Comparison of ENCODE assay signal across 13 mouse cellular contexts in the genomic region with DNA sequence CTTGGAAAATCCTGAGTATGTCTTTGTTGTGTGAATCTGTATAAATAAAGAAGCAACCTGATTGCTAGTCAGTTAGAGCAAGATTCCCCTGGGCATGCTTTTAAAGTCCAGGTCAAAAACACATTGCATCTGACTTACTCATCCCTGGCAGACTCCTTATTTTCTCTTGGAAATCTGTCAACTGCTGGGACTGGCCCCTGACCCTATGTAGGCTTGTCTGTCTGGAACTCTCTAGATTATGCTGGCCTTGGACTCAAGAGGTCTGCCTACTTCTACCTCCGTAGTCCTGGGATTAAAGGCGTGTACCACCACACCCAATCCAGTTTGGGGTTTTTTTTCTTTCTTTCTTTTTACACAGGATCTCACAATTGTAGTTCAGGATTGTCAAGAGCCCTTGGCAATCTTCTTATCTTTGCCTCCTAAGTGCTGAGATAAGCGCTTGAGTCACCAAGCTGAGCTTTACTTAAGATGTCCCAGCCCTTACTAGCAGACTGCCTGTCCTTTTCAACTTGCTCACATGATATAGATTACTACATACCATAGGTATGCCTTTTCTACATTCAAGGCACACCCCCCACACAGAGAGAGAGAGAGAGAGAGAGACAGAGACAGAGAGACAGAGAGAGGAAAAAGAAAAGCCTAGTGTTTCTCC. TPM values are rescaled to one million over a fixed set of nuclear protein-coding genes. Genes with fewer than 3 reads are reported as not detected.
DNase-seq lines count a peak whose midpoint lies in the region; ATAC-seq and TF ChIP-seq lines count a peak whose summit lies in the region.
"Had no signal": no experiment of that assay in that cellular context is flagged by ENCODE, and none has a peak within 500 bp of the region (broad histone marks: within the 10 kb centered on the region; RNA-seq: fewer than 3 reads in every experiment).

No protein-coding gene starts in this region.

- no peak for TF ChIP-seq POLR2A in MEL (IDR thresholded peaks at IDR 0.05; ENCODE audit: control insufficient read depth in 1 of 2, insufficient read depth in 1 of 2, low read depth in 1 of 2, low read length in 2 of 2, poor library complexity in 1 of 2)
- no peak for TF ChIP-seq POLR2A in embryonic fibroblast, embryonic 13.5 days (IDR thresholded peaks at IDR 0.05; ENCODE audit: low read depth, low read length)

- H3K4me3 ChIP-seq in heart, embryonic 16.5 days (ENCODE audit: low read length) = no peak overlapping the region
- H3K4me3 ChIP-seq in MEL (ENCODE audit: control insufficient read depth in 1 of 2, insufficient read depth in 1 of 2, low read depth in 2 of 2, low read length in 2 of 2) = no peak overlapping the region
- H3K4me3 ChIP-seq in embryonic fibroblast, embryonic 13.5 days (ENCODE audit: insufficient read depth, low read length) = no peak overlapping the region
- H3K4me3 ChIP-seq: liver, embryonic 13.5 days; midbrain, embryonic 12.5 days had no signal

- H3K27me3 ChIP-seq in heart, embryonic 16.5 days (ENCODE audit: control insufficient read depth, insufficient read depth, low read length) = no peaks in the 10 kb centered on the region
- no peaks in the 10 kb centered on the region for H3K27me3 ChIP-seq in MEL (ENCODE audit: control insufficient read depth in 1 of 2, insufficient read depth in 2 of 2, low read length in 2 of 2)
- H3K27me3 ChIP-seq: liver, embryonic 13.5 days; midbrain, embryonic 12.5 days had no signal

- H3K4me1 ChIP-seq in heart, embryonic 16.5 days (ENCODE audit: control insufficient read depth, insufficient read depth, low read length) = peaks cover 11% of the 10 kb centered on the region
- peaks cover 0 to 2% of the 10 kb centered on the region in 2 experiments; a peak in 1 of 4 replicates for H3K4me1 ChIP-seq in MEL (ENCODE audit: control insufficient read depth in 1 of 2, insufficient read depth in 2 of 2, low read length in 2 of 2)
- peaks cover 13% of the 10 kb centered on the region; the same call in 1 of the 2 replicates for H3K4me1 ChIP-seq in embryonic fibroblast, embryonic 13.5 days (ENCODE audit: control insufficient read depth, insufficient read depth, low read length)
- H3K4me1 ChIP-seq: liver, embryonic 13.5 days; midbrain, embryonic 12.5 days had no signal

- no peak overlapping the region for H3K27ac ChIP-seq in heart, embryonic 16.5 days (ENCODE audit: low read length)
- H3K27ac ChIP-seq in MEL (ENCODE audit: control insufficient read depth, low read depth, low read length) = no peak overlapping the region
- H3K27ac ChIP-seq in embryonic fibroblast, embryonic 13.5 days (ENCODE audit: insufficient read depth, low read length) = peak overlapping the region; percentile 23
- H3K27ac ChIP-seq: liver, embryonic 13.5 days; midbrain, embryonic 12.5 days had no signal

- H3K9ac ChIP-seq in heart, embryonic 16.5 days (ENCODE audit: low read length) = no peak overlapping the region
- H3K9ac ChIP-seq in MEL (ENCODE audit: control insufficient read depth, low read depth, low read length, poor library complexity, severe bottlenecking) = no peak overlapping the region
- H3K9ac ChIP-seq: liver, embryonic 13.5 days; midbrain, embryonic 12.5 days had no signal

- no peaks in the 10 kb centered on the region for H3K9me3 ChIP-seq in heart, embryonic 16.5 days (replicated peaks; ENCODE audit: control insufficient read depth, low read length)
- no peaks in the 10 kb centered on the region for H3K9me3 ChIP-seq in MEL (replicated peaks; ENCODE audit: insufficient read depth, low read length)
- H3K9me3 ChIP-seq: liver, embryonic 13.5 days; midbrain, embryonic 12.5 days had no signal

- H3K4me2 ChIP-seq in heart, embryonic 16.5 days (ENCODE audit: low read depth, low read length) = no peak overlapping the region
- H3K4me2 ChIP-seq: liver, embryonic 13.5 days; midbrain, embryonic 12.5 days had no signal

- DNase-seq in heart, adult 8-10 months (ENCODE audit: low spot score) = no peak
- no peak for DNase-seq in MEL (ENCODE audit: low read depth, low spot score)
- DNase-seq in lung, postnatal 25 days (ENCODE audit: low spot score) = peak; percentile 70
- no peak for DNase-seq in ovary, postnatal 36 days (ENCODE audit: low spot score)
- no peak for DNase-seq in layer of hippocampus, adult 9-10 months (ENCODE audit: low spot score)
- DNase-seq: cerebellum, adult 11-12 months; embryo, embryonic 11 days; left cerebral cortex, postnatal 4 days; liver, embryonic 13.5 days had no signal

- no peak for TF ChIP-seq CTCF in MEL (IDR thresholded peaks at IDR 0.05 in 2 of 3, conservative IDR thresholded peaks at IDR 0.05 in 1 of 3; ENCODE audit: control insufficient read depth in 1 of 3, insufficient read depth in 1 of 3, low read depth in 2 of 3, low read length in 3 of 3, poor library complexity in 1 of 3, severe bottlenecking in 1 of 3)
- TF ChIP-seq CTCF in embryonic fibroblast, embryonic 13.5 days (IDR thresholded peaks at IDR 0.05; ENCODE audit: borderline replicate concordance, insufficient read depth, low read length) = no peak

- TF ChIP-seq RAD21 in MEL (IDR thresholded peaks at IDR 0.05; ENCODE audit: low read depth, low read length) = no peak

- peak; percentile 41; the same call in 1 of the 2 replicates for ATAC-seq in heart, embryonic 16.5 days (replicated peaks; ENCODE audit: extremely low read depth, insufficient read depth, low FRiP score)
- no peak for ATAC-seq in cerebellum, adult (ENCODE audit: insufficient number of reproducible peaks, low FRiP score, low TSS enrichment)

- TF ChIP-seq EP300 in MEL (IDR thresholded peaks at IDR 0.05; ENCODE audit: low read depth in 1 of 2, low read length in 2 of 2) = peak in 1 of 2 experiments; percentile 12; a peak in 1 of 4 replicates

- no peaks in the 10 kb centered on the region for H3K79me2 ChIP-seq in MEL (ENCODE audit: control insufficient read depth, insufficient read depth, low read length, poor library complexity)

- WGBS in heart, embryonic 16.5 days = 29% methylated on average over 3 of the region's 3 CpGs

- no peaks in the 10 kb centered on the region for H3K36me3 ChIP-seq in heart, embryonic 16.5 days (ENCODE audit: control insufficient read depth, insufficient read depth)
- peaks cover 0 to under 1% of the 10 kb centered on the region in 2 experiments; a peak in 2 of 4 replicates for H3K36me3 ChIP-seq in MEL (ENCODE audit: control insufficient read depth in 1 of 2, insufficient read depth in 2 of 2, low read length in 2 of 2)
- H3K36me3 ChIP-seq: liver, embryonic 13.5 days; midbrain, embryonic 12.5 days had no signal

TF ChIP-seq in MEL, 35 proteins besides CTCF, POLR2A, EP300 and RAD21:
- TF ChIP-seq RCOR1 (IDR thresholded peaks at IDR 0.05; ENCODE audit: low read depth, low read length) (peak; percentile 29; the same call in 1 of the 2 replicates), CHD1 (IDR thresholded peaks at IDR 0.05; ENCODE audit: low read depth, low read length) (no peak), GATA1 (IDR thresholded peaks at IDR 0.05; ENCODE audit: low read depth, low read length) (peak; percentile 62)

RNA-seq across cellular contexts. Expression of a gene that starts 8.1 kb away (rescaled TPM):
- 56.3 and 69.8 TPM in 2 replicates for polyA plus RNA-seq in heart, embryonic 16.5 days (2015; fragmentation: Nextera tagmentation; extraction: Ambion mirVana)
- total RNA-seq in heart, adult 8-10 months (2022) = 10 to 100 TPM; 36.9 to 46.5 (median 44.0) TPM
- 9.2 and 12.6 TPM in 2 replicates for total RNA-seq in MEL (2012; rRNA removed)
- 10 to 100 TPM; 15.5 to 80.4 TPM for polyA plus RNA-seq in MEL (2012; ENCODE audit: insufficient read depth in 1 of 2, insufficient read length in 2 of 2, low read depth in 1 of 2, low replicate concordance in 2 of 2, missing spikeins in 1 of 2)
- polyA plus RNA-seq in embryonic fibroblast, embryonic 13.5 days (2011; ENCODE audit: insufficient read length, low read depth, missing spikeins) = 61.7 and 74.5 TPM in 2 replicates
